Mouse (Mus musculus) hindbrain, embryonic 16.5 days (tissue): ENCODE measurements around the gene Ttc7b. TPM values are rescaled to one million over a fixed set of nuclear protein-coding genes. Genes with fewer than 3 reads are reported as not detected.

Experiments used
- ATAC-seq: fragments of 200-750 bp; cut with Nextera tagmentation; 2 replicates; pipeline ENCODE4 v1.8.0; 2017; ENCODE audit warnings: moderate TSS enrichment, moderate library complexity
- H3K27ac ChIP-seq: fragments of 300-500 bp; sonication (generic); 2 replicates; pipeline ENCODE4 v1.5.1; 2014; ENCODE audit warnings: low read depth, mild to moderate bottlenecking, control low read depth, low read length, moderate library complexity
- H3K27me3 ChIP-seq: fragments of 300-500 bp; sonication (generic); replicated peaks from 2 replicates; pipeline ENCODE4 v1.6.1; 2014; ENCODE audit warnings: low read length; ENCODE audit not compliant: control insufficient read depth, insufficient read depth
- H3K36me3 ChIP-seq: fragments of 300-500 bp; sonication (generic); 2 replicates; pipeline ENCODE4 v1.6.1; 2014; ENCODE audit warnings: mild to moderate bottlenecking, low read length, moderate library complexity, mixed read lengths; ENCODE audit not compliant: control insufficient read depth, insufficient read depth
- H3K4me1 ChIP-seq: fragments of 300-500 bp; sonication (generic); 2 replicates; pipeline ENCODE4 v1.6.1; 2014; ENCODE audit warnings: low read depth, low read length; ENCODE audit not compliant: control insufficient read depth, insufficient read depth
- H3K4me2 ChIP-seq: fragments of 300-500 bp; sonication (generic); 2 replicates; pipeline ENCODE4 v1.6.1; 2014; ENCODE audit warnings: mild to moderate bottlenecking, low read length, control low read depth, moderate library complexity
- H3K4me3 ChIP-seq: fragments of 300-500 bp; sonication (generic); 2 replicates; pipeline ENCODE4 v1.5.1; 2014; ENCODE audit warnings: mild to moderate bottlenecking, low read length, control low read depth, moderate library complexity
- H3K9ac ChIP-seq: fragments of 300-500 bp; sonication (generic); 2 replicates; pipeline ENCODE4 v1.6.1; 2014; ENCODE audit warnings: low read depth, mild to moderate bottlenecking, control low read depth, low read length, moderate library complexity
- H3K9me3 ChIP-seq: fragments of 300-500 bp; sonication (generic); 2 replicates; pipeline ENCODE4 v1.6.1; 2014; ENCODE audit warnings: mild to moderate bottlenecking, low read length, moderate library complexity; ENCODE audit not compliant: control insufficient read depth
- WGBS: fragments of 180-500 bp; shearing (Covaris S2); extraction: QIAGEN DNeasy Blood & Tissue Kit; methylation state at CpG from one replicate; pipeline ENCODE4 v1.1.7; 2014; 5-methylcytosine and 5-hydroxymethylcytosine counted together
- polyA plus RNA-seq: library from polyadenylated mRNA; unstranded; fragments of >200 nt; fragmentation: Nextera tagmentation; extraction: Ambion mirVana; gene quantifications from 2 replicates; pipeline ENCODE4 v1.2.1, GENCODE M21; 2015

The Ttc7b gene
- polyA plus RNA-seq, 1 experiment from 2014 or later: 8.8 TPM

GRCm38 (mm10) chr12:100398268-100398943, 122.2 kb downstream of the Ttc7b start:
- WGBS: 48% methylated on average over 8 of the region's 8 CpGs
- Histone ChIP-seq H3K4me3 (no peak overlapping the region), H3K9ac (no peak overlapping the region), H3K4me2 (no peak overlapping the region), H3K9me3 (no peaks in the 10 kb centered on the region), H3K36me3 (peaks cover 19% of the 10 kb centered on the region; the same call in 1 of the 2 replicates), H3K4me1 (peaks cover 6% of the 10 kb centered on the region), H3K27me3 (no peaks in the 10 kb centered on the region), H3K27ac (peak overlapping the region; percentile 10; the same call in 1 of the 2 replicates)
- 0 out of 2 replicates have a peak, but pooled peaks have one; percentile 16 for ATAC-seq

GRCm38 (mm10) chr12:100397432-100398146, 123.0 kb downstream of the Ttc7b start:
- 53% methylated on average over 15 of the region's 15 CpGs for WGBS
- Histone ChIP-seq H3K4me3 (no peak overlapping the region), H3K36me3 (peaks cover 14% of the 10 kb centered on the region; the same call in 1 of the 2 replicates), H3K27ac (0 out of 2 replicates have a peak overlapping the region, but pooled peaks have one; percentile 26), H3K9ac (no peak overlapping the region), H3K4me2 (no peak overlapping the region), H3K9me3 (no peaks in the 10 kb centered on the region), H3K27me3 (no peaks in the 10 kb centered on the region), H3K4me1 (peaks cover 10% of the 10 kb centered on the region)
- no peak for ATAC-seq

GRCm38 (mm10) chr12:100396806-100397205, 123.8 kb downstream of the Ttc7b start:
- H3K36me3 ChIP-seq: peaks cover 12% of the 10 kb centered on the region; the same call in 1 of the 2 replicates
- no peak overlapping the region for H3K27ac ChIP-seq
- H3K9me3 ChIP-seq: no peaks in the 10 kb centered on the region
- H3K9ac ChIP-seq: no peak overlapping the region
- no peaks in the 10 kb centered on the region for H3K27me3 ChIP-seq
- no peak overlapping the region for H3K4me2 ChIP-seq
- H3K4me3 ChIP-seq: no peak overlapping the region
- H3K4me1 ChIP-seq: peaks cover 12% of the 10 kb centered on the region
- no peak for ATAC-seq
- WGBS: 76% methylated on average over 2 of the region's 2 CpGs

GRCm38 (mm10) chr12:100393532-100393931, 127.1 kb downstream of the Ttc7b start:
- Histone ChIP-seq H3K4me2 (no peak overlapping the region), H3K4me1 (peaks cover 12% of the 10 kb centered on the region), H3K9me3 (no peaks in the 10 kb centered on the region), H3K9ac (no peak overlapping the region), H3K36me3 (peaks cover 12% of the 10 kb centered on the region; the same call in 1 of the 2 replicates), H3K27me3 (no peaks in the 10 kb centered on the region), H3K27ac (no peak overlapping the region), H3K4me3 (no peak overlapping the region)
- ATAC-seq: no peak
- 80% methylated on average over 3 of the region's 3 CpGs for WGBS

GRCm38 (mm10) chr12:100393109-100393508, 127.5 kb downstream of the Ttc7b start:
- Histone ChIP-seq H3K36me3 (peaks cover 12% of the 10 kb centered on the region; the same call in 1 of the 2 replicates), H3K9ac (no peak overlapping the region), H3K4me2 (no peak overlapping the region), H3K27ac (no peak overlapping the region), H3K27me3 (no peaks in the 10 kb centered on the region), H3K4me1 (peaks cover 10% of the 10 kb centered on the region), H3K9me3 (no peaks in the 10 kb centered on the region), H3K4me3 (no peak overlapping the region)
- WGBS: 73% methylated on average over 3 of the region's 3 CpGs
- ATAC-seq: no peak

GRCm38 (mm10) chr12:100392466-100392865, 128.2 kb downstream of the Ttc7b start:
- H3K36me3 ChIP-seq: peaks cover 12% of the 10 kb centered on the region; the same call in 1 of the 2 replicates
- H3K27ac ChIP-seq: no peak overlapping the region
- 0 out of 2 replicates have a peak, but pooled peaks cover 6% of the 10 kb centered on the region for H3K4me1 ChIP-seq
- no peaks in the 10 kb centered on the region for H3K27me3 ChIP-seq
- H3K9ac ChIP-seq: no peak overlapping the region
- H3K4me3 ChIP-seq: no peak overlapping the region
- no peaks in the 10 kb centered on the region for H3K9me3 ChIP-seq
- no peak for ATAC-seq
- WGBS: 38% methylated on average over 5 of the region's 5 CpGs
- no peak overlapping the region for H3K4me2 ChIP-seq

GRCm38 (mm10) chr12:100391890-100392289, 128.7 kb downstream of the Ttc7b start:
- 77% methylated on average over 9 of the region's 9 CpGs for WGBS
- Histone ChIP-seq H3K4me3 (no peak overlapping the region), H3K36me3 (peaks cover 12% of the 10 kb centered on the region; the same call in 1 of the 2 replicates), H3K27me3 (no peaks in the 10 kb centered on the region), H3K9me3 (no peaks in the 10 kb centered on the region), H3K4me1 (0 out of 2 replicates have a peak, but pooled peaks cover 6% of the 10 kb centered on the region), H3K4me2 (no peak overlapping the region), H3K9ac (no peak overlapping the region), H3K27ac (no peak overlapping the region)
- 0 out of 2 replicates have a peak, but pooled peaks have one; percentile 41 for ATAC-seq

GRCm38 (mm10) chr12:100389878-100390710, 130.5 kb downstream of the Ttc7b start:
- WGBS: 64% methylated on average over 12 of the region's 12 CpGs
- H3K27ac ChIP-seq: no peak overlapping the region

More at GRCm38 (mm10) chr12:100389878-100390710, 130.5 kb downstream of the Ttc7b start:
- Histone ChIP-seq H3K9me3 (no peaks in the 10 kb centered on the region), H3K4me2 (no peak overlapping the region), H3K27me3 (no peaks in the 10 kb centered on the region), H3K4me3 (no peak overlapping the region), H3K36me3 (peaks cover 12% of the 10 kb centered on the region; the same call in 1 of the 2 replicates), H3K9ac (no peak overlapping the region), H3K4me1 (0 out of 2 replicates have a peak, but pooled peaks cover 6% of the 10 kb centered on the region)
- ATAC-seq: peak; percentile 60
